Comparison of ENCODE assay signal across 13 mouse cellular contexts in genomic region chr7:51625591-51626255, GRCm38 (mm10). TPM values are rescaled to one million over a fixed set of nuclear protein-coding genes. Genes with fewer than 3 reads are reported as not detected.
A peak's percentile ranks its signal among the peaks of the same experiment; 100 is the strongest.
DNase-seq lines count a peak whose midpoint lies in the region; ATAC-seq and TF ChIP-seq lines count a peak whose summit lies in the region.
"Had no signal": no experiment of that assay in that cellular context is flagged by ENCODE, and none has a peak within 500 bp of the region (broad histone marks: within the 10 kb centered on the region; RNA-seq: fewer than 3 reads in every experiment).

No protein-coding gene starts in this region.

- no peaks in the 10 kb centered on the region; the same call in 1 of the 2 replicates for H3K4me1 ChIP-seq in cortical plate, adult 2 months (ENCODE audit: control insufficient read depth, insufficient read depth, low read length)
- H3K4me1 ChIP-seq in forebrain, embryonic 12.5 days = peaks cover 19% of the 10 kb centered on the region
- H3K4me1 ChIP-seq in hindbrain, embryonic 16.5 days (ENCODE audit: control insufficient read depth, insufficient read depth, low read depth, low read length) = no peaks in the 10 kb centered on the region; the same call in 1 of the 2 replicates
- H3K4me1 ChIP-seq in midbrain, embryonic 16.5 days (ENCODE audit: control insufficient read depth, insufficient read depth, low read length) = no peaks in the 10 kb centered on the region; the same call in 1 of the 2 replicates
- H3K4me1 ChIP-seq: liver, embryonic 12.5 days had no signal

- H3K4me3 ChIP-seq in cortical plate, adult 2 months (ENCODE audit: insufficient read depth, low read length) = 0 out of 2 replicates have a peak overlapping the region, but pooled peaks have one; percentile 20
- peak overlapping the region; percentile 37 for H3K4me3 ChIP-seq in forebrain, embryonic 12.5 days (replicated peaks)
- peak overlapping the region; percentile 44 for H3K4me3 ChIP-seq in hindbrain, embryonic 16.5 days (ENCODE audit: low read length)
- peak overlapping the region; percentile 53 for H3K4me3 ChIP-seq in midbrain, embryonic 16.5 days (ENCODE audit: low read depth, low read length)
- H3K4me3 ChIP-seq: liver, embryonic 12.5 days; stomach, embryonic 15.5 days had no signal

- WGBS in forebrain, embryonic 12.5 days = under 1% methylated on average over 11 of the region's 11 CpGs
- WGBS in hindbrain, embryonic 16.5 days = 1% methylated on average over 11 of the region's 11 CpGs
- WGBS in midbrain, embryonic 16.5 days = 3% methylated on average over 11 of the region's 11 CpGs

- H3K36me3 ChIP-seq in forebrain, embryonic 12.5 days (replicated peaks) = no peaks in the 10 kb centered on the region
- H3K36me3 ChIP-seq in hindbrain, embryonic 16.5 days (ENCODE audit: control insufficient read depth, insufficient read depth, low read length) = no peaks in the 10 kb centered on the region
- 0 out of 2 replicates have a peak, but pooled peaks cover 3% of the 10 kb centered on the region for H3K36me3 ChIP-seq in midbrain, embryonic 16.5 days (ENCODE audit: control insufficient read depth, insufficient read depth, low read length)
- H3K36me3 ChIP-seq: liver, embryonic 12.5 days; stomach, embryonic 15.5 days had no signal

- no peak for DNase-seq in layer of hippocampus, adult 9-11 months
- no peak for DNase-seq in spleen, adult 18-20 months
- DNase-seq in MN1 (ENCODE audit: low spot score) = no peak
- no peak for DNase-seq in spleen, postnatal 36 days (ENCODE audit: low spot score in 2 of 2)
- DNase-seq: adrenal gland, postnatal 14 days; heart, postnatal 10 days; kidney, postnatal 10 days had no signal

- peak overlapping the region; percentile 55 for H3K9ac ChIP-seq in forebrain, embryonic 12.5 days
- peak overlapping the region; percentile 59 for H3K9ac ChIP-seq in hindbrain, embryonic 16.5 days (ENCODE audit: low read depth, low read length)
- peak overlapping the region; percentile 80 for H3K9ac ChIP-seq in midbrain, embryonic 16.5 days (ENCODE audit: low read depth, low read length)
- H3K9ac ChIP-seq: liver, embryonic 12.5 days; stomach, embryonic 15.5 days had no signal

- TF ChIP-seq CTCF in cortical plate, adult 2 months (IDR thresholded peaks at IDR 0.05; ENCODE audit: extremely low read depth, insufficient read depth, low read length) = no peak

- no peak for TF ChIP-seq POLR2A in cortical plate, adult 2 months (IDR thresholded peaks at IDR 0.05; ENCODE audit: extremely low read depth, insufficient read depth, low read length)

- ATAC-seq in forebrain, embryonic 12.5 days (ENCODE audit: low FRiP score) = no peak
- ATAC-seq in hindbrain, embryonic 16.5 days = no peak
- no peak for ATAC-seq in midbrain, embryonic 16.5 days
- ATAC-seq: liver, embryonic 12.5 days had no signal

- no peak overlapping the region for H3K27ac ChIP-seq in cortical plate, adult 2 months (ENCODE audit: insufficient read depth, low read length)
- H3K27ac ChIP-seq in forebrain, embryonic 12.5 days = peak overlapping the region; percentile 92
- H3K27ac ChIP-seq in hindbrain, embryonic 16.5 days (ENCODE audit: low read depth, low read length) = peak overlapping the region; percentile 86
- H3K27ac ChIP-seq in midbrain, embryonic 16.5 days (ENCODE audit: low read length) = peak overlapping the region; percentile 95
- H3K27ac ChIP-seq: liver, embryonic 12.5 days; stomach, embryonic 15.5 days had no signal

- peaks cover 74% of the 10 kb centered on the region for H3K27me3 ChIP-seq in forebrain, embryonic 12.5 days
- H3K27me3 ChIP-seq in hindbrain, embryonic 16.5 days (replicated peaks; ENCODE audit: control insufficient read depth, insufficient read depth, low read length) = peaks cover 7% of the 10 kb centered on the region
- H3K27me3 ChIP-seq in midbrain, embryonic 16.5 days (ENCODE audit: control insufficient read depth, insufficient read depth, low read depth, low read length) = peaks cover 2% of the 10 kb centered on the region; the same call in 1 of the 2 replicates

- H3K9me3 ChIP-seq in forebrain, embryonic 12.5 days = no peaks in the 10 kb centered on the region
- H3K9me3 ChIP-seq in hindbrain, embryonic 16.5 days (ENCODE audit: control insufficient read depth, low read length) = no peaks in the 10 kb centered on the region
- no peaks in the 10 kb centered on the region for H3K9me3 ChIP-seq in midbrain, embryonic 16.5 days (replicated peaks; ENCODE audit: control insufficient read depth, low read length, poor library complexity, severe bottlenecking)
- H3K9me3 ChIP-seq: liver, embryonic 12.5 days; stomach, embryonic 15.5 days had no signal

- peak overlapping the region; percentile 50 for H3K4me2 ChIP-seq in forebrain, embryonic 12.5 days
- peak overlapping the region; percentile 59 for H3K4me2 ChIP-seq in hindbrain, embryonic 16.5 days (ENCODE audit: low read length)
- H3K4me2 ChIP-seq in midbrain, embryonic 16.5 days (ENCODE audit: low read length) = peak overlapping the region; percentile 77
- H3K4me2 ChIP-seq: liver, embryonic 12.5 days; stomach, embryonic 15.5 days had no signal

RNA-seq across cellular contexts. Expression of gene Slc17a6, which starts 3.9 kb away (rescaled TPM):
- 9.1 and 10.8 TPM in 2 replicates for polyA plus RNA-seq in cortical plate, adult 2 months (2012; rRNA removed)
- polyA plus RNA-seq in forebrain, embryonic 12.5 days (2016; fragmentation: Nextera tagmentation; extraction: Ambion mirVana) = 38.4 and 39.4 TPM in 2 replicates
- 112 and 126 TPM in 2 replicates for polyA plus RNA-seq in hindbrain, embryonic 16.5 days (2015; fragmentation: Nextera tagmentation; extraction: Ambion mirVana)
- 130 and 142 TPM in 2 replicates for polyA plus RNA-seq in midbrain, embryonic 16.5 days (2015; fragmentation: Nextera tagmentation; extraction: Ambion mirVana)
- polyA plus RNA-seq: liver, embryonic 12.5 days had no signal
